Mouse (Mus musculus) cortical plate, adult 2 months (tissue): ENCODE measurements around the gene Kcnc1. TPM values are rescaled to one million over a fixed set of nuclear protein-coding genes. Genes with fewer than 3 reads are reported as not detected.

Experiments used
- H3K27ac ChIP-seq: fragments of 200-500 bp; 2 replicates; pipeline ENCODE4 v1.5.1; 2012; ENCODE audit warnings: low read length, control low read depth, inconsistent platforms; ENCODE audit not compliant: insufficient read depth
- H3K4me1 ChIP-seq: fragments of 200-500 bp; 2 replicates; pipeline ENCODE4 v1.6.1; 2011; ENCODE audit warnings: low read length; ENCODE audit not compliant: control insufficient read depth, insufficient read depth
- H3K4me3 ChIP-seq: fragments of 200-500 bp; 2 replicates; pipeline ENCODE4 v1.5.1; 2011; ENCODE audit warnings: mild to moderate bottlenecking, low read length, control low read depth; ENCODE audit not compliant: insufficient read depth
- CTCF ChIP-seq: fragments of 200-500 bp; IDR thresholded peaks from 2 replicates; pipeline ENCODE4 v1.5.1; 2011; ENCODE audit warnings: mild to moderate bottlenecking, control low read depth, low read length; ENCODE audit not compliant: insufficient read depth; ENCODE audit errors: extremely low read depth
- POLR2A ChIP-seq: fragments of 200-500 bp; IDR thresholded peaks from 2 replicates; pipeline ENCODE4 v1.6.1; 2011; ENCODE audit warnings: mild to moderate bottlenecking, low read length, control low read depth; ENCODE audit not compliant: insufficient read depth; ENCODE audit errors: extremely low read depth
- polyA plus RNA-seq: library from polyadenylated mRNA; depleted of rRNA; stranded (reverse); fragments of >200 nt; gene quantifications from 2 replicates; pipeline ENCODE4 v1.2.3, GENCODE M21; 2012

Kcnc1 gene
- polyA plus RNA-seq, 1 experiment = 80.3 TPM

- Histone ChIP-seq H3K4me1 (peaks cover 4% of the 10 kb centered on the region), H3K4me3 (no peak overlapping the region), H3K27ac (no peak overlapping the region)
- TF ChIP-seq CTCF (no peak), POLR2A (no peak)
Observed at GRCm38 (mm10) chr7:46459605-46460245, 63.4 kb downstream of the Kcnc1 start.

- H3K4me3 ChIP-seq = no peak overlapping the region
- TF ChIP-seq POLR2A (no peak), CTCF (no peak)
- peaks cover 7% of the 10 kb centered on the region for H3K4me1 ChIP-seq
- no peak overlapping the region for H3K27ac ChIP-seq
Observed at GRCm38 (mm10) chr7:46462287-46462686, 66.0 kb downstream of the Kcnc1 start.

- H3K4me1 ChIP-seq = peaks cover 7% of the 10 kb centered on the region
- no peak overlapping the region for H3K4me3 ChIP-seq
- no peak for TF ChIP-seq CTCF
- TF ChIP-seq POLR2A = no peak
- H3K27ac ChIP-seq = no peak overlapping the region
Observed at GRCm38 (mm10) chr7:46463136-46463535, 66.8 kb downstream of the Kcnc1 start.

GRCm38 (mm10) chr7:46466422-46466981 lies 70.2 kb downstream of the Kcnc1 start:
- Histone ChIP-seq H3K4me1 (peaks cover 7% of the 10 kb centered on the region), H3K27ac (no peak overlapping the region), H3K4me3 (no peak overlapping the region)
- TF ChIP-seq CTCF (no peak), POLR2A (no peak)

- peaks cover 4% of the 10 kb centered on the region for H3K4me1 ChIP-seq
- TF ChIP-seq CTCF (no peak), POLR2A (no peak)
Observed at GRCm38 (mm10) chr7:46469542-46469941, 73.2 kb downstream of the Kcnc1 start.

GRCm38 (mm10) chr7:46471054-46471737 lies 74.9 kb downstream of the Kcnc1 start:
- Histone ChIP-seq H3K27ac (no peak overlapping the region), H3K4me3 (no peak overlapping the region), H3K4me1 (peaks cover 4% of the 10 kb centered on the region)
- no peak for TF ChIP-seq CTCF
- no peak for TF ChIP-seq POLR2A

More at GRCm38 (mm10) chr7:46469542-46469941, 73.2 kb downstream of the Kcnc1 start:
- Histone ChIP-seq H3K27ac (no peak overlapping the region), H3K4me3 (no peak overlapping the region)

GRCm38 (mm10) chr7:46473141-46473540 lies 76.8 kb downstream of the Kcnc1 start:
- Histone ChIP-seq H3K4me1 (peaks cover 1% of the 10 kb centered on the region; the same call in 1 of the 2 replicates), H3K4me3 (no peak overlapping the region), H3K27ac (no peak overlapping the region)
- no peak for TF ChIP-seq POLR2A
- TF ChIP-seq CTCF = no peak

- TF ChIP-seq CTCF (no peak), POLR2A (no peak)
- no peak overlapping the region for H3K4me3 ChIP-seq
- no peak overlapping the region for H3K27ac ChIP-seq
Observed at GRCm38 (mm10) chr7:46475464-46475863, 79.2 kb downstream of the Kcnc1 start.

GRCm38 (mm10) chr7:46477456-46477855 lies 81.2 kb downstream of the Kcnc1 start:
- Histone ChIP-seq H3K27ac (no peak overlapping the region), H3K4me3 (no peak overlapping the region), H3K4me1 (peaks cover 7% of the 10 kb centered on the region)
- TF ChIP-seq POLR2A (no peak), CTCF (no peak)

More at GRCm38 (mm10) chr7:46475464-46475863, 79.2 kb downstream of the Kcnc1 start:
- H3K4me1 ChIP-seq = peaks cover 7% of the 10 kb centered on the region
